Mouse (Mus musculus): ENCODE measurements around the gene Hyal3.

Gene Hyal3

GRCm38 (mm10) chr9:107634406-107635278 is 54.0 kb downstream of the Hyal3 start:
- DNase-seq (ENCODE audit: low read depth): no peak

GRCm38 (mm10) chr9:107635279-107636028 is 54.8 kb downstream of the Hyal3 start, which contains the start of gene Gnai2:
TSS of gene Gnai2 (minus strand) at chr9:107635367.
- peak; percentile 95 for DNase-seq (ENCODE audit: low read depth)

Data from fibroblast of lung, adult 2 months (primary cell).